Mouse (Mus musculus) skeletal muscle tissue, postnatal 0 days (tissue): ENCODE results near the gene Tspan17. TPM values are rescaled to one million over a fixed set of nuclear protein-coding genes. Genes with fewer than 3 reads are reported as not detected.

Experiments used
- polyA plus RNA-seq: library from polyadenylated mRNA; unstranded; fragments of >200 nt; fragmentation: Nextera tagmentation; extraction: Ambion mirVana; gene quantifications from 2 replicates; pipeline ENCODE4 v1.2.1, GENCODE M21; 2015

Gene Tspan17
- 13.8 and 17.9 TPM in 2 replicates for polyA plus RNA-seq

DNA sequence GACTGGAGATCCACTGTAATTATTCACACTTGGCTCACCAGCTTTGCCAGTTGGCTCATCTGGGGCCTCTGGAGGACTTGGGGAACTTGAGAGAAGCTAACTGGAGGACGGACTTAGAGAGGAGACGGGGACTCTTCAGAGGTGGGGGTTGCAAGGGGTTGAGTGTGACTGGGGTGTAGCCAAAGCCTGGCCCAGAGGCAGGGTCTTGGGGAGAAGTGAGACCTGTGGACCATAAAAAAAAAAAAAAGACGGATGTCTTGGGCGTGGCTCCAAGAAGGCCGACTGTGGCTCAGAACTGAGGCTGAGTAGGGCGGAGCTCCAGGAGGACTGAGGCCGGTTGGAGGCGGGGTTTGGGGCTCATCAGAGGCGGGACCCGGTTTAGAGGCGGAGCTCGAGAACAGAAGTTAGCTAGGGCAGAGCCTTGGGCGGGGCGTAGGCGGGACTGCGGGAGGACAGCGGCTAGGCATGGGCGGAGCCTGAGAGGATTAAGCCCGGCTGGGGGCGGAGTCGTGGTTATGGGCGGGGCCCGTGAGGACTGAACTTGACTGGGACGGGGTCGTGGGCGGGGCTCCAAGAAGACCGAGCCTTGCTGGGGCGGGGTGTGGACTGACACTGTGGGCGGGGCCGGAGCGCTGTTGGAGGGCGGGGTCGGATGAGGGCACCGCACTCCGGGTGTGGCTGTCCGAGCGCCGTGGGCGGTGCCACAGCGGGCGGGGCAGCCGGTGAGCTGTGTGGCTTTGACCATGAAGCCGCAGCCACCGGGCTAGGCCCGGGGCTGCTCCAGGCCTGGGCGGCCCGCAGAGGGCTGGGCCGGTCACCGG is at the start of gene Tspan17:
Tspan17 (plus strand) TSS at position 638 of the 821 bp plus-strand sequence.

DNA sequence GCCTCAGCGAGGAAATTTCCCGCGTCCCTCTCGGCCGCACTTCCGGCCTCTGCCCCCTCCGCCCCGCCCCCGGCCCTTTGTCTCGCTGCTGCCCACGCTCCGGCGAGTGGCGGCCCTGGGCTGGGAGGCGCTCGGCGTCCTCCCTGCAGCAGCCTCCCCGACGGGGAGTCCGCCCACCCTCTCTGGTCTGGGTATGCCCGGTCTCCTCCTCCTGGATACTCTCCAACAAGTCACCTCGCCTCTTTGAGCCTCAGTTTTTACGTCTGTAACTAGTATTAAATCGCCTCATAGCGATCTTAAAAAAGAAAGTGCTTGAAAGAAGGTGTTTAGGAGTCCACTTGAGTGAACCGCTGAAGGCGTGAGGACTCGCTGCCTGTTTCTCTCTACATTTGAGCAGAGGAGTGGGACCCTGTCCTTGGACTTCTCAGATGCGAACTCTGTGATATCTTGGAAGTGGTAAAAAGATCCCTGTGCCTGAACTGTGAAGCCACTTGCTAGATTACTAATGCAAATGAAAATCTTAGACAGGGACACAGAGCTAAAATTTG is 39.2 kb upstream of the Tspan17 start, which contains the start of gene Gprin1:
Gprin1 (minus strand) TSS at position 11 of the 548 bp plus-strand sequence.

DNA sequence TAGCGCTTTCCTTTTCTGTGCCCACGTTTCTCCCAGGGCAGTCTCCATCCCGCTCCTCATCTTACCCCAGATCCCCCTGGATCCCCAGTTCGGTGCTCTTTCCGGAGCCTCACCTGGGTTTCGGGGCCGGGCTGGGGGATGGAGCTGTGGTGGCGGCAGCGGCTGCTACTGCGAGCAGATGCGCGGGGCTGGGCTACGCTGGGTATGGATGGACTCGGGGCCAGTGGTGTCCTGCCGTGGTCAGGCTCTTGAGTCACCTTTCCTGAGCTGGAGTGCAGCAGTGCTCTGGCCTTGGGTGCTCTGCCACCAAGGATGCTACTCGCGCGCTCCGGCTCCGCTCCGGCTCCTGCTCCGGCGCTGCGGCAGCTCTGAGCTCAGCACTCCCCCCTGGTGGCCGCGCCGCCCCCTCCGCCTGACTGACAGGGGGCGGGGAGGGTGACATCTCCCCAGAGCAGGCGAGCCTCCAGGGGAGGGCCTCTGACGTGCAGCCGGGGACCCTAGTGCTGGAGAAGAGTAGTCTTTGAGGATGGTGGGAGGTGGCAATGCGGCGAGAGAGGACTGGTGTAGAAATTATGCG is 22.9 kb upstream of the Tspan17 start, which contains the start of gene Sncb:
Sncb (minus strand) TSS at position 404 of the 577 bp plus-strand sequence.

DNA sequence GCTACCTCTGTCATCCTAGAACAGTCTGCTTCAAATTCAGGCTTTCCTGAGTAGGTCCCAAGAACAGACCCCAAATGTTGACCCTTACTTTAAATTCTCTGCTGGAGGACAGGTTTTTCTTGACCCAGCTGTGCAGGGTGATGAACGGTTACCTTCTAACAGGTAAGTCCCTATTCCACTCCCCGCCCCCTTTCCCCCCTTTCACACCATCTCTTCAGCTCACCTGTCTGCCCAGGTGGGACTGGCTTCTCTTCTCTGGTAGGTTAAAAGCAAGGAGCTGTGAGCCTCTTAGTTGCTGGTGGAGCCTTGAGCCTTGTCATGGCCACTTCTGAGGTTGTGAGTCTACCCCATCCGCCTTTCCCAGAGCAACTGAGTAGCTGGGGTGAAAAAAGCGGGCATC is 5.5 kb upstream of the Tspan17 start, which contains the start of gene Eif4e1b:
Eif4e1b (plus strand) TSS at position 301 of the 400 bp plus-strand sequence.

Other genes starting within 250 kb of the Tspan17 start
- 116 and 118 TPM in 2 replicates for gene 4833439L19Rik, start 223.9 kb upstream of the Tspan17 start, polyA plus RNA-seq
- gene Arl10, start 214.4 kb upstream of the Tspan17 start, polyA plus RNA-seq = 9.4 and 10.5 TPM in 2 replicates
- gene Nop16, start 199.3 kb upstream of the Tspan17 start, polyA plus RNA-seq = 35.7 and 42.3 TPM in 2 replicates
- 234 and 246 TPM in 2 replicates for gene Higd2a, start 199.2 kb upstream of the Tspan17 start, polyA plus RNA-seq
- gene Cltb, start 178.0 kb upstream of the Tspan17 start, polyA plus RNA-seq = 51.2 and 64.8 TPM in 2 replicates
- 26.5 and 27.8 TPM in 2 replicates for gene Faf2, start 167.6 kb upstream of the Tspan17 start, polyA plus RNA-seq
- gene Rnf44, start 95.5 kb upstream of the Tspan17 start, polyA plus RNA-seq = 28.0 and 31.9 TPM in 2 replicates
- not detected in 2 replicates for gene Cdhr2, start 87.9 kb upstream of the Tspan17 start, polyA plus RNA-seq
- gene Gprin1, start 39.5 kb upstream of the Tspan17 start, polyA plus RNA-seq = 0.10 and 0.15 TPM in 2 replicates
- not detected in 2 replicates for gene Sncb, start 22.8 kb upstream of the Tspan17 start, polyA plus RNA-seq
- not detected in 2 replicates for gene Eif4e1b, start 5.4 kb upstream of the Tspan17 start, polyA plus RNA-seq
- 3.2 and 3.6 TPM in 2 replicates for gene Unc5a, start 160.0 kb downstream of the Tspan17 start, polyA plus RNA-seq
- 1.1 and 2.3 TPM in 2 replicates for gene Hk3, start 232.0 kb downstream of the Tspan17 start, polyA plus RNA-seq